Comparison of ENCODE assay signal across 29 mouse cellular contexts in the genomic region with DNA sequence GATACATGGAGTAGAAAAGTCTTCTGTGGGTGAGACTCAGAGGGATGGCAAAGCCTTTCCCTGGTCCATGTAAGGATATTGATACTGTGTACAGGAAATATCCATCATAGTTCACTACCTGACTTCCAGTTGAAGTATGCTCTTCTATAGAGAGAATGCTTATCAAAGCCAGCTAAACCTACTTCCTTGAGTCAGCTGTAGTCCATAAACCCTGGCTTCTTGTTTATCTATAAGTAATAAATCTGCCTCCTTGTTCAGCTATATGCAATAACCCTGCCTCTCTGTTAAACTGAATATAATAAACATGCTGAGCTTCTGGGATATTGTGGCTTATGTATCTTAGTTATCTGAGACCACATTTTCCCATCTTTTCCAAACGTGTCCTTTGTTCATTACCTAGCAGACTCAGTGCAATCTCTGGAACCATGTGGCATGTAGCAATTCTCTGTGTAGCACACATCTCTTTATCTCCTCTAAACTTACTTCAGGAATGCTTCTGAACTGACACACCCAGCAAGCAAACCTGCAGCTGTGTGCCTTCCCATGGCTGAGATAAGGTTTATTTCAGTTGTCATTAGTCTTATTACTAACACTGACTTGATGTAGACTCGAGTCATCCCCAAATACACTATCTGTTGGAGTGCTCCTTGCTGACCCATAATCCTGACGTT.
A peak's percentile ranks its signal among the peaks of the same experiment; 100 is the strongest.
DNase-seq lines count a peak whose midpoint lies in the region; ATAC-seq lines count a peak whose summit lies in the region.
"Had no signal": no experiment of that assay in that cellular context is flagged by ENCODE, and none has a peak within 500 bp of the region (broad histone marks: within the 10 kb centered on the region; RNA-seq: fewer than 3 reads in every experiment).

No protein-coding gene starts in this region.

- H3K27ac ChIP-seq in liver, embryonic 13.5 days, result no peak overlapping the region
- no peak overlapping the region for H3K27ac ChIP-seq in liver, embryonic 12.5 days
- no peak overlapping the region for H3K27ac ChIP-seq in intestine, embryonic 16.5 days (ENCODE audit: low read length)
- H3K27ac ChIP-seq: embryonic facial prominence, embryonic 13.5 days; embryonic facial prominence, embryonic 15.5 days; forebrain, embryonic 10.5 days; forebrain, embryonic 12.5 days had no signal

- H3K27me3 ChIP-seq in liver, embryonic 13.5 days, result no peaks in the 10 kb centered on the region
- no peaks in the 10 kb centered on the region for H3K27me3 ChIP-seq in liver, embryonic 12.5 days (replicated peaks)
- no peaks in the 10 kb centered on the region for H3K27me3 ChIP-seq in intestine, embryonic 16.5 days (replicated peaks; ENCODE audit: control insufficient read depth, insufficient read depth, low read length)
- H3K27me3 ChIP-seq: CH12.LX; embryonic facial prominence, embryonic 13.5 days; embryonic facial prominence, embryonic 15.5 days; forebrain, embryonic 12.5 days; Patski had no signal

- no peaks in the 10 kb centered on the region for H3K9me3 ChIP-seq in liver, embryonic 13.5 days (replicated peaks)
- no peaks in the 10 kb centered on the region for H3K9me3 ChIP-seq in liver, embryonic 12.5 days (replicated peaks)
- H3K9me3 ChIP-seq in intestine, embryonic 16.5 days (ENCODE audit: control insufficient read depth, low read length), result no peaks in the 10 kb centered on the region
- H3K9me3 ChIP-seq: embryonic facial prominence, embryonic 13.5 days; embryonic facial prominence, embryonic 15.5 days; forebrain, embryonic 10.5 days; forebrain, embryonic 12.5 days; G1E had no signal

- no peak overlapping the region for H3K4me3 ChIP-seq in liver, embryonic 13.5 days (replicated peaks)
- no peak overlapping the region for H3K4me3 ChIP-seq in liver, embryonic 12.5 days
- H3K4me3 ChIP-seq in intestine, embryonic 16.5 days (ENCODE audit: low read length), result no peak overlapping the region
- H3K4me3 ChIP-seq: embryonic facial prominence, embryonic 13.5 days; embryonic facial prominence, embryonic 15.5 days; erythroblast, embryonic 14.5 days; forebrain, embryonic 10.5 days; forebrain, embryonic 12.5 days had no signal

- no peak overlapping the region for H3K4me2 ChIP-seq in liver, embryonic 13.5 days
- no peak overlapping the region for H3K4me2 ChIP-seq in liver, embryonic 12.5 days
- no peak overlapping the region for H3K4me2 ChIP-seq in intestine, embryonic 16.5 days (ENCODE audit: low read depth, low read length)
- H3K4me2 ChIP-seq: embryonic facial prominence, embryonic 13.5 days; embryonic facial prominence, embryonic 15.5 days; forebrain, embryonic 12.5 days had no signal

- H3K36me3 ChIP-seq in liver, embryonic 13.5 days, result no peaks in the 10 kb centered on the region
- no peaks in the 10 kb centered on the region for H3K36me3 ChIP-seq in liver, embryonic 12.5 days
- H3K36me3 ChIP-seq in intestine, embryonic 16.5 days (ENCODE audit: control insufficient read depth, insufficient read depth, low read length), result no peaks in the 10 kb centered on the region
- H3K36me3 ChIP-seq: embryonic facial prominence, embryonic 13.5 days; embryonic facial prominence, embryonic 15.5 days; forebrain, embryonic 10.5 days; forebrain, embryonic 12.5 days; G1E had no signal

- 45% methylated on average over 3 of the region's 3 CpGs for WGBS in liver, embryonic 13.5 days (ENCODE audit: insufficient replicate concordance)
- 39% methylated on average over 3 of the region's 3 CpGs for WGBS in liver, embryonic 12.5 days (ENCODE audit: insufficient replicate concordance)
- 48% methylated on average over 3 of the region's 3 CpGs for WGBS in intestine, embryonic 16.5 days

- H3K4me1 ChIP-seq in liver, embryonic 13.5 days (replicated peaks), result no peaks in the 10 kb centered on the region
- no peaks in the 10 kb centered on the region for H3K4me1 ChIP-seq in liver, embryonic 12.5 days
- no peaks in the 10 kb centered on the region for H3K4me1 ChIP-seq in intestine, embryonic 16.5 days (ENCODE audit: control insufficient read depth, insufficient read depth, low read length)
- H3K4me1 ChIP-seq: embryonic facial prominence, embryonic 13.5 days; embryonic facial prominence, embryonic 15.5 days; forebrain, embryonic 10.5 days; forebrain, embryonic 12.5 days had no signal

- H3K9ac ChIP-seq in liver, embryonic 13.5 days, result no peak overlapping the region
- no peak overlapping the region for H3K9ac ChIP-seq in liver, embryonic 12.5 days
- no peak overlapping the region for H3K9ac ChIP-seq in intestine, embryonic 16.5 days (ENCODE audit: low read depth, low read length)
- H3K9ac ChIP-seq: embryonic facial prominence, embryonic 13.5 days; embryonic facial prominence, embryonic 15.5 days; forebrain, embryonic 12.5 days had no signal

- ATAC-seq in liver, embryonic 13.5 days (ENCODE audit: low read depth), result peak; percentile 51
- no peak for ATAC-seq in liver, embryonic 12.5 days
- peak; percentile 94 for ATAC-seq in intestine, embryonic 16.5 days
- ATAC-seq: activated CD4-positive, CD25-positive, alpha-beta regulatory T cell, adult 4 months; CD4-positive, CD25-positive, alpha-beta regulatory T cell, adult 4 months; forebrain, embryonic 14.5 days; forebrain, embryonic 16.5 days; Patski had no signal

- DNase-seq in liver, embryonic 13.5 days, result no peak
- peak; percentile 0 for DNase-seq in c-Kit-positive CD71-positive TER-119-negative erythroid progenitor cells, embryonic 14.5 days (ENCODE audit: low read depth)
- no peak for DNase-seq in kidney, postnatal 25 days
- DNase-seq in left cerebral cortex, adult 8-10 months (ENCODE audit: low spot score in 2 of 2), result no peak
- DNase-seq: adrenal gland, adult 8-10 months; adrenal gland, postnatal 14 days; adrenal gland, postnatal 36 days; B cell, adult 2 months; cerebellum, adult 11 months; cerebellum, adult 18-20 months; cerebellum, adult 8-10 months; cerebellum, adult 9-11 months; cerebellum, postnatal 14 days; cerebellum, postnatal 36 days; embryo, embryonic 11 days had no signal
